Mouse (Mus musculus) olfactory bulb, adult 2 months (tissue): ENCODE results near the gene Clec2i.

ENCODE experiments used
- CTCF ChIP-seq: fragments of 200-500 bp; IDR thresholded peaks from 2 replicates; pipeline ENCODE4 v1.5.1; 2012; ENCODE audit warnings: low read depth, mild to moderate bottlenecking, low read length, moderate library complexity; ENCODE audit not compliant: insufficient read depth
- POLR2A ChIP-seq: fragments of 200-500 bp; IDR thresholded peaks from 2 replicates; pipeline ENCODE4 v1.6.1; 2012; ENCODE audit warnings: mild to moderate bottlenecking, low read depth, low read length, moderate library complexity; ENCODE audit not compliant: insufficient read depth

DNA sequence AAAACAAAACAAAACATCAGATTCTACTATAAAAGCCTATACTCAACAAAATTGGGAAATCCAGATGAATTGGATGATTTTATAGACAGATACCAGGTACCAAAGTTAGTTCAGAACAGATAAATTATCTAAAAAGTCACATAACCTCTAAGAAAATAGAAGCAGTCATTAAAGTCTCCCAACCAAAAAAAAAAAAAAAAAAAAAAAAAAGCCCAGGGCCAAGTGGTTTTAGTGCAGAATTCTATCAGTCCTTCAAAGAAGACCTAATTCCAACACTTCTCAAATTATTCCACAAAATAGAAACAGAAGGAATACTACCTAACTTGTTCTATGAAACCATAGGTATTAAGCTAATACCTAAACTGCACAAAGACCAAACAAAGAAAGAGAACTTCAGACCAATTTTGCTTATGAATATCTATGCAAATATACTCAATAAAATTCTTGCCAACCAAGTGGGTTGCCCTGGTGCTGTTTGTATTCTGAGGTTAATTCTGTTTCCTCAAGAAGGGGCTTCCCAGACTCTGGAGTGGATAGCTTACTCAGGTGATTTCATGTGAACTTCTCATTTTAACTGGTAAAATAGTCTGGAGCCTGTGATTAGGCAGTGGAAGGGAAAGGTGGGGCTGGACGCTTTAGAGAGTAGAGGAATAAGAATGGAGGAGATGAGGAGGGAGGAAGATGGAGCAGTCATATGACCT is 15.3 kb upstream of the Clec2i start:
- TF ChIP-seq CTCF (no peak), POLR2A (no peak)
